Mouse (Mus musculus) megakaryocyte, embryonic 14.5 days (primary cell): ENCODE results near the gene Ninj1.

Experiments used
- FLI1 ChIP-seq: IDR thresholded peaks from 2 replicates; pipeline ENCODE4 v1.6.1; 2012; ENCODE audit warnings: low read length, inconsistent platforms, mixed read lengths
- GATA1 ChIP-seq: IDR thresholded peaks from 3 replicates; pipeline ENCODE4 v1.6.1; 2012; ENCODE audit warnings: mixed read lengths, low read length, inconsistent platforms, borderline replicate concordance

GRCm38 (mm10) chr13:49183646-49184045, 3.6 kb upstream of the Ninj1 start:
- TF ChIP-seq GATA1 (no peak), FLI1 (no peak)
